ENCODE assay signal across 13 mouse cellular contexts in genomic region chr3:153717742-153718141, GRCm38 (mm10). TPM values are rescaled to one million over a fixed set of nuclear protein-coding genes. Genes with fewer than 3 reads are reported as not detected.
A peak's percentile ranks its signal among the peaks of the same experiment; 100 is the strongest.
DNase-seq lines count a peak whose midpoint lies in the region; ATAC-seq and TF ChIP-seq lines count a peak whose summit lies in the region.
"Had no signal": no experiment of that assay in that cellular context is flagged by ENCODE, and none has a peak within 500 bp of the region (broad histone marks: within the 10 kb centered on the region; RNA-seq: fewer than 3 reads in every experiment).

No protein-coding gene starts in this region.

- no peak for DNase-seq in forebrain, embryonic 10.5 days (ENCODE audit: extremely low spot score, low spot score)
- DNase-seq in kidney, postnatal 0 days (ENCODE audit: low spot score): no peak
- no peak for DNase-seq in kidney, postnatal 4 days
- DNase-seq in thymus, postnatal 14 days: no peak
- DNase-seq in left cerebral cortex, adult 8-10 months (ENCODE audit: low spot score in 2 of 2): no peak
- DNase-seq: cerebellum, adult 11-12 months; lung, embryonic 14.5 days; thymus, postnatal 36 days had no signal

- peaks cover 17% of the 10 kb centered on the region for H3K36me3 ChIP-seq in forebrain, embryonic 10.5 days (replicated peaks)
- no peaks in the 10 kb centered on the region for H3K36me3 ChIP-seq in forebrain, embryonic 15.5 days
- H3K36me3 ChIP-seq in kidney, postnatal 0 days (ENCODE audit: insufficient read depth, low read length): no peaks in the 10 kb centered on the region

- ATAC-seq in forebrain, embryonic 15.5 days (replicated peaks): no peak
- no peak for ATAC-seq in kidney, postnatal 0 days (replicated peaks; ENCODE audit: low FRiP score, low read depth)
- peak; percentile 43 to 46; a peak in 3 of 4 replicates for ATAC-seq in hematopoietic stem cell, adult 5-6 weeks (replicated peaks in 1 of 2; ENCODE audit: insufficient read depth in 1 of 2, low FRiP score in 2 of 2, low TSS enrichment in 1 of 2, low read depth in 1 of 2, poor library complexity in 2 of 2, severe bottlenecking in 2 of 2)
- ATAC-seq in megakaryocyte progenitor cell, adult 5-6 weeks (replicated peaks; ENCODE audit: poor library complexity): peak; percentile 45
- ATAC-seq: forebrain, embryonic 13.5 days had no signal

- H3K9me3 ChIP-seq in forebrain, embryonic 10.5 days: peaks cover 15% of the 10 kb centered on the region
- peaks cover 5% of the 10 kb centered on the region; the same call in 1 of the 2 replicates for H3K9me3 ChIP-seq in forebrain, embryonic 15.5 days
- no peaks in the 10 kb centered on the region for H3K9me3 ChIP-seq in kidney, postnatal 0 days (replicated peaks; ENCODE audit: low read length)

- 54% methylated on average over 7 of the region's 7 CpGs for WGBS in forebrain, embryonic 10.5 days
- WGBS in forebrain, embryonic 15.5 days: 81% methylated on average over 7 of the region's 7 CpGs
- 94% methylated on average over 7 of the region's 7 CpGs for WGBS in kidney, postnatal 0 days

- H3K4me3 ChIP-seq in forebrain, embryonic 10.5 days: no peak overlapping the region
- no peak overlapping the region for H3K4me3 ChIP-seq in forebrain, embryonic 15.5 days
- no peak overlapping the region for H3K4me3 ChIP-seq in kidney, postnatal 0 days (replicated peaks; ENCODE audit: low read depth, low read length)
- H3K4me3 ChIP-seq: forebrain, embryonic 13.5 days; midbrain, embryonic 10.5 days had no signal

- no peaks in the 10 kb centered on the region for H3K27me3 ChIP-seq in forebrain, embryonic 10.5 days (ENCODE audit: poor library complexity, severe bottlenecking)
- H3K27me3 ChIP-seq in forebrain, embryonic 15.5 days: no peaks in the 10 kb centered on the region
- no peaks in the 10 kb centered on the region for H3K27me3 ChIP-seq in kidney, postnatal 0 days (ENCODE audit: insufficient read depth, low read length)
- H3K27me3 ChIP-seq: forebrain, embryonic 13.5 days had no signal

- TF ChIP-seq CTCF in kidney, postnatal 0 days (IDR thresholded peaks at IDR 0.05; ENCODE audit: low read depth): no peak

- H3K4me1 ChIP-seq in forebrain, embryonic 10.5 days: peaks cover 63% of the 10 kb centered on the region
- H3K4me1 ChIP-seq in forebrain, embryonic 15.5 days: 0 out of 2 replicates have a peak, but pooled peaks cover 2% of the 10 kb centered on the region
- H3K4me1 ChIP-seq in kidney, postnatal 0 days (replicated peaks; ENCODE audit: insufficient read depth, low read length): peaks cover 33% of the 10 kb centered on the region
- H3K4me1 ChIP-seq: forebrain, embryonic 13.5 days had no signal

- H3K4me2 ChIP-seq in forebrain, embryonic 15.5 days (replicated peaks): no peak overlapping the region
- no peak overlapping the region for H3K4me2 ChIP-seq in kidney, postnatal 0 days (ENCODE audit: low read length)
- H3K4me2 ChIP-seq: forebrain, embryonic 13.5 days; lung, embryonic 14.5 days had no signal

- peak overlapping the region; percentile 72 for H3K27ac ChIP-seq in forebrain, embryonic 10.5 days
- H3K27ac ChIP-seq in forebrain, embryonic 15.5 days (replicated peaks): no peak overlapping the region
- peak overlapping the region; percentile 31; the same call in 1 of the 2 replicates for H3K27ac ChIP-seq in kidney, postnatal 0 days
- H3K27ac ChIP-seq: forebrain, embryonic 13.5 days; midbrain, embryonic 10.5 days had no signal

- H3K9ac ChIP-seq in forebrain, embryonic 15.5 days (replicated peaks): no peak overlapping the region
- no peak overlapping the region for H3K9ac ChIP-seq in kidney, postnatal 0 days (ENCODE audit: low read depth, low read length)
- H3K9ac ChIP-seq: forebrain, embryonic 13.5 days; lung, embryonic 14.5 days had no signal

RNA-seq across cellular contexts. Expression of gene St6galnac3, which starts 7.2 kb away (rescaled TPM):
- polyA plus RNA-seq in forebrain, embryonic 10.5 days (2016; fragmentation: Nextera tagmentation; extraction: Ambion mirVana): 40.0 and 40.5 TPM in 2 replicates
- polyA plus RNA-seq in forebrain, embryonic 15.5 days (2015; fragmentation: Nextera tagmentation; extraction: Ambion mirVana): 24.4 and 24.5 TPM in 2 replicates
- polyA plus RNA-seq in kidney, postnatal 0 days (2015; fragmentation: Nextera tagmentation; extraction: Ambion mirVana): 34.2 and 34.4 TPM in 2 replicates
- 9.1 and 13.5 TPM in 2 replicates for total RNA-seq in hematopoietic stem cell, adult 5-6 weeks (2017)
- 1.1 and 4.0 TPM in 2 replicates for total RNA-seq in megakaryocyte progenitor cell, adult 5-6 weeks (2015)
- total RNA-seq in megakaryocyte progenitor cell, adult 5-6 weeks (2017): 1.2 and 1.6 TPM in 2 replicates
- total RNA-seq in left cerebral cortex, adult 8-10 months (2022): 10 to 100 TPM; 19.2 to 25.5 (median 24.8) TPM

Comparison
In these comparisons a context has a peak if more than half of its experiments do, and no peak if none do; other contexts are left out.
1. ATAC-seq: peak in hematopoietic stem cell, adult 5-6 weeks (2 of 2) and megakaryocyte progenitor cell, adult 5-6 weeks (single experiment); none in forebrain, embryonic 15.5 days (single experiment) and kidney, postnatal 0 days (single experiment).